Mouse (Mus musculus) stomach, embryonic 14.5 days (tissue): ENCODE measurements around the gene Otof. TPM values are rescaled to one million over a fixed set of nuclear protein-coding genes. Genes with fewer than 3 reads are reported as not detected.

Source experiments
- ATAC-seq: fragments of 200-750 bp; cut with Nextera tagmentation; 2 replicates; pipeline ENCODE4 v1.8.0; 2017; ENCODE audit warnings: low read depth, moderate TSS enrichment; ENCODE audit not compliant: insufficient number of reproducible peaks, insufficient read depth, low FRiP score
- H3K27ac ChIP-seq: fragments of 300-500 bp; sonication (generic); 2 replicates; pipeline ENCODE4 v1.5.1; 2014; ENCODE audit warnings: mild to moderate bottlenecking, low read length, moderate library complexity, mixed read lengths
- H3K27me3 ChIP-seq: fragments of 300-500 bp; sonication (generic); 2 replicates; pipeline ENCODE4 v1.6.1; 2014; ENCODE audit warnings: low read length, control low read depth, mixed read lengths; ENCODE audit not compliant: control insufficient read depth, insufficient read depth
- H3K36me3 ChIP-seq: fragments of 300-500 bp; sonication (generic); 2 replicates; pipeline ENCODE4 v1.6.1; 2014; ENCODE audit warnings: mild to moderate bottlenecking, control low read depth, low read length, moderate library complexity, mixed read lengths; ENCODE audit not compliant: control insufficient read depth, insufficient read depth
- H3K4me1 ChIP-seq: fragments of 300-500 bp; sonication (generic); 2 replicates; pipeline ENCODE4 v1.6.1; 2014; ENCODE audit warnings: low read length, control low read depth, mixed read lengths; ENCODE audit not compliant: control insufficient read depth, insufficient read depth
- H3K4me2 ChIP-seq: fragments of 300-500 bp; sonication (generic); replicated peaks from 2 replicates; pipeline ENCODE4 v1.6.1; 2014; ENCODE audit warnings: low read depth, low read length, control low read depth
- H3K4me3 ChIP-seq: fragments of 300-500 bp; sonication (generic); 2 replicates; pipeline ENCODE4 v1.5.1; 2014; ENCODE audit warnings: low read depth, low read length, control low read depth
- H3K9ac ChIP-seq: fragments of 300-500 bp; sonication (generic); replicated peaks from 2 replicates; pipeline ENCODE4 v1.6.1; 2014; ENCODE audit warnings: low read depth, mild to moderate bottlenecking, control low read depth, low read length, moderate library complexity, mixed read lengths
- H3K9me3 ChIP-seq: fragments of 300-500 bp; sonication (generic); 2 replicates; pipeline ENCODE4 v1.6.1; 2016; ENCODE audit warnings: low read depth, low read length, control low read depth; ENCODE audit not compliant: control insufficient read depth
- WGBS: fragments of 180-500 bp; shearing (Covaris S2); extraction: QIAGEN DNeasy Blood & Tissue Kit; methylation state at CpG from one replicate; pipeline ENCODE4 v1.1.7; 2014; 5-methylcytosine and 5-hydroxymethylcytosine counted together
- polyA plus RNA-seq: library from polyadenylated mRNA; unstranded; fragments of >200 nt; fragmentation: Nextera tagmentation; extraction: Ambion mirVana; gene quantifications from 2 replicates; pipeline ENCODE4 v1.2.1, GENCODE M21; 2014

Gene Otof
- polyA plus RNA-seq, 1 experiment from 2014 or later = 0.48 TPM

DNA sequence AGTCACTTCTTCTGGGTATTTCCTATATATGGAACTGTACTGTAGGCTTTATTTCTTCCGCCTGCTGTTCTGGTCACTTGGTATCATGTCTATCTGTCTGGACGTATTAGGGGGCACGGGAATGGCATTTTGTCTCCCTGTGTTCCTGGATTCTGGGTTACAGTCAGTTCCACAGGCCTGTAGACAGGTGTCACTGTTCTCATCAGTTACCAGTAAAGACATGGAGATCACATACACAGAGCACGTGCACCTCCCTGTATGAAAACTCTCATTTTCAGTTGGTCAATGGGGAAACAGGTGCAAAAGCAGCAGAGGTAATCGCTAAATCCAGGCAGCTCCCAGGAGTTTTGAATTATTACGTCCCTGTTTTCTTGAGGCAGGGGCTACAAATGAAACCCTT, 74.0 kb downstream of the Otof start:
- no peak for ATAC-seq
- Histone ChIP-seq H3K4me2 (no peak overlapping the region), H3K9me3 (no peaks in the 10 kb centered on the region), H3K27ac (no peak overlapping the region), H3K4me1 (no peaks in the 10 kb centered on the region), H3K9ac (no peak overlapping the region), H3K4me3 (no peak overlapping the region), H3K27me3 (no peaks in the 10 kb centered on the region), H3K36me3 (no peaks in the 10 kb centered on the region)
- WGBS = 77% methylated on average over 6 of the region's 6 CpGs

DNA sequence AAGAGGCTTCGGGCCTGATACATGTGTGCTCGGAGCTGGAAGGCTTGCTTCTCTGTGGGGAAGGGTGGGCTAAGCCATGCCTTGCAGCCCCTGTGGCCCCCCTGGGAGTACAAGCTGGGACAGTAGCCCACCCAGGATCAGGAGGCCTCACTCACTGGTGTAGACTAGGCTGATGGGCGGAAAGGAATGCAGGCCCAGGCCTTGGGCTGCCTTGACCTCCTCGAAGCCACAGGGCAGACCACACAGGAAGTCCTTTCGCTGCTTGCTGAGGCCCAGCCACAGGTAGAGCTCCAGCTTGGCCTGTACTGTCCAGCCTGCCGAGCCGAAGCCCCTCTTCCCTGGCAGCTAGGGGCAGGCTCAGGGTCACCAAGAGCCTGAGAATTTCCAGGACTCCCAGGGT, 78.9 kb downstream of the Otof start:
- H3K4me1 ChIP-seq = no peaks in the 10 kb centered on the region
- no peak overlapping the region for H3K9ac ChIP-seq
- no peak overlapping the region for H3K27ac ChIP-seq
- WGBS = 35% methylated on average over 7 of the region's 7 CpGs
- H3K9me3 ChIP-seq = no peaks in the 10 kb centered on the region
- H3K36me3 ChIP-seq = no peaks in the 10 kb centered on the region
- H3K4me2 ChIP-seq = no peak overlapping the region
- no peak; the same call in 1 of the 2 replicates for ATAC-seq
- H3K27me3 ChIP-seq = no peaks in the 10 kb centered on the region
- H3K4me3 ChIP-seq = no peak overlapping the region

DNA sequence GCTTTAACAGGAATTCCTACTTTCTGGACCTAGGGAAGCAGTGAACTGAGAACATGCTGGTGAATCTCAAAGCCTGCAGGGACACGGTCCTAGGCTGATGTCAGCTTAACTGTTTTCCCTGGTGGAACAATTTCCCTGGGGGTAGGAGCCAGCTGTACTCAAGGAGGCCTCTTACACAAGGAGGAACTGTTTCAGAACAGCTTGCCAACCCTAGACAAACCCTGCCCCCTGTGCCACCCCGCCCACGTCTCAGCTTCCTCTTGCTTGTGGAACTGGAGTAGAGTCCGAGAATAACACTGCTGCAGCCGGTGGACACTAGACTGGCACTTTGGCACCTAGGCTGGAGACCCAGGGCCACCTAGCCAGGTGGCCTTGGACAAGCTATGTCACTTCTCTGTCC, 92.3 kb downstream of the Otof start:
- 82% methylated on average over 5 of the region's 5 CpGs for WGBS
- H3K27me3 ChIP-seq = no peaks in the 10 kb centered on the region

DNA sequence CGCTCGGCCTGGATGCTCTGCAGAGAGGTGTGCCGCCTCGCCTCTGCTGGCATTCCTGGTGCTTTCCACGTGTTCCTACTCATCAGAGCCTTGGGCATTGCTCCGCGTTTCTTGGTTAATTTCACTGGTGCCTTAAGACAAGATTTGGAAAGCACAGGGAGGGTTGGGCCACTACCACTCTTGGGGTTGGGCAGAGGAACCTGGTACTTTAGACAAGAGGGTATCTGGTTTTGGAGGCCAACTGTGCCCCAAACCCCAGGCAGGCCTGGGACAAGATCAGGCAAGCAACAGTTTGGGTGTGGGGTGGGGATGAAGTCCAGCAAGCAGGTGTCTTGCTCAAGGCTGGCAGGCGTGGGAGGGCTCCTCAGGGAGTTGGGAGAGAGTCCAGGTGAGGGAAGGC, 94.3 kb downstream of the Otof start:
- WGBS = 76% methylated on average over 8 of the region's 8 CpGs
- Histone ChIP-seq H3K36me3 (no peaks in the 10 kb centered on the region), H3K9me3 (no peaks in the 10 kb centered on the region), H3K9ac (no peak overlapping the region), H3K27ac (no peak overlapping the region), H3K27me3 (no peaks in the 10 kb centered on the region), H3K4me3 (no peak overlapping the region), H3K4me1 (no peaks in the 10 kb centered on the region), H3K4me2 (no peak overlapping the region)
- ATAC-seq = no peak

More for the DNA sequence above, 92.3 kb downstream of the Otof start:
- Histone ChIP-seq H3K9me3 (no peaks in the 10 kb centered on the region), H3K27ac (no peak overlapping the region), H3K4me1 (no peaks in the 10 kb centered on the region), H3K36me3 (no peaks in the 10 kb centered on the region), H3K4me3 (no peak overlapping the region), H3K9ac (no peak overlapping the region), H3K4me2 (no peak overlapping the region)
- no peak for ATAC-seq

DNA sequence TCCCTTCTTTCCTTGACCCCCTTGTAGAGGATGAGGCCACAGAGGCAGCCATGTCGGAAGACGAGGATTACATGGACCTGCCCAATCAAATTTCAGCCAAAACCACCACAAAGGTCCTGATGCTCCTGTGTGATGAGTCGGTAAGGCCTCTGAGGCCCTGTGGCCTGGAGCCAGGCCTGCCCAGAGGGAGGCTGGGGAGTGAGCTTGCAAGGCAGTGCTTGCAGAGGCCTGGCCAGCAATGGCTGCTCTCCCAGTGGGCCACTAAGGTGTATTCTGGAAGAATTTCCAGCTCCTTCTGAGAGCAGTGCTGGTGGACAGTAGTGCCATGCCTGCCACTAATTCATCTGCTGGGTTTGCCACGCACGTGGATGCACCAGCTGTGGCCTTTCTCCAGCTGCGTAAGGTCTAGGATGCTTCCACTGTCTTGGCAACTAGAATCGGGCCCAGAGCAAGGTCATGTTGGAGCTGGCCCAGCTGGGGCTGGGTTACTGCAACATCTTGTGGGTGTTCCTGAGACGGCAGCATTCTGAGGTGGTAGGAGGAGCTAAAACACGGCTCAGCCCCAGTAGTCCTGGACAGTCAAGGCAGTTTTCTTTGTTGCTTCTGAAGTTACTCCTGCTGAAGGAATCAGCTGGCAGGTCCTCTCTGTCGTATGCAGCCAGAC, 103.2 kb downstream of the Otof start:
- H3K4me3 ChIP-seq = no peak overlapping the region
- no peaks in the 10 kb centered on the region for H3K36me3 ChIP-seq
- WGBS = 75% methylated on average over 10 of the region's 10 CpGs
- no peak overlapping the region for H3K4me2 ChIP-seq
- H3K4me1 ChIP-seq = no peaks in the 10 kb centered on the region
- no peak for ATAC-seq
- no peaks in the 10 kb centered on the region for H3K9me3 ChIP-seq
- H3K27me3 ChIP-seq = no peaks in the 10 kb centered on the region
- H3K27ac ChIP-seq = no peak overlapping the region
- H3K9ac ChIP-seq = no peak overlapping the region

DNA sequence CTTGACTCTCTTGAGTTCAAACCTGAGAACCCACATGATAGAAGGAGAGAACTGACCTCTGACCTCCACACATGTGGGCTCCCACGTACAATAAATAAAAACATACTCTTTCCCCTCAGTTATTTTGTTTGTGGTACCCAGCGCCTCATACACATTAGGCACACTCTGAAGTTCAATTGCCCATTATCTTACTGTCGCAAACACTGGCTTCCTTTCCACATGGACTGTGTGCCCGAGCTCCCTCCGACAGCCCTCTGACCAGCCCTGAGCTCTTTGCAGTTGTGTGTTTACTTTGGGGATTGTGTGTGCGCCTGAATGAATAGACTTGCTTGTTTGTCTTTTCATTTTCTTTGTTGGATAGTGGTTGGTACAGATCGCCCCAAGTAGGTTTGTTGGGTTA, 105.1 kb downstream of the Otof start:
- Histone ChIP-seq H3K9ac (no peak overlapping the region), H3K4me3 (no peak overlapping the region), H3K27me3 (no peaks in the 10 kb centered on the region), H3K4me1 (no peaks in the 10 kb centered on the region), H3K9me3 (no peaks in the 10 kb centered on the region), H3K4me2 (no peak overlapping the region), H3K36me3 (no peaks in the 10 kb centered on the region), H3K27ac (no peak overlapping the region)
- ATAC-seq = no peak
- 66% methylated on average over 7 of the region's 7 CpGs for WGBS

DNA sequence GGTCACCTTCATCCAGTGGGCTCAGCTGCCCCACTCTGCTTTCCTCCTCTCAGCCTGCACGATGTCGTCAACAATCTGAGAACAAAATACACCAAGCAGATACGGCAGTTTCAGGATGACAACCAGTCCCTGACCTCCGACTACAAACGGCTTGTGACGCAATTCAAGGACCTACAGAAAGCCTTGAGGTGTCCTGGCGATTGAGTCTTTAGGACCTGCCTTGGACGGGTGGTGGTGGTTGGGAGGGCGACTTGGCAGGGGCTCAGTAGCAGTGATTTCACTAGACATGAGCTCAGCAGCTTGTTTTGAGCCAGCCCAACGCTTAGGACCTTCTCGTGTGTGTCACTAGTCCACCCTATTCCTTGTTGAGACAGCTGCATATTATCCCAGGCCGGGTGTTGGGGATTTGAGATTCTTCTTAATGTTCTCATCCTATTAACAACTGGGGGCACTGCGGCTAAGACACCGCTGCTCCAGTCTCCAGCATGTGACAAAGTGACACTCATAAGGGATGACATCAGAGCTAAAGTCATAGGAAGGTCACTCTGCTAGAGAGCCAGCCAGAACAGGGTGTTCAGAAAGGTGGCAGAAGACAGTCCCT, 106.1 kb downstream of the Otof start:
- Histone ChIP-seq H3K27me3 (no peaks in the 10 kb centered on the region), H3K27ac (no peak overlapping the region), H3K4me2 (no peak overlapping the region), H3K9me3 (no peaks in the 10 kb centered on the region), H3K36me3 (no peaks in the 10 kb centered on the region), H3K9ac (no peak overlapping the region), H3K4me1 (no peaks in the 10 kb centered on the region), H3K4me3 (no peak overlapping the region)
- no peak for ATAC-seq
- WGBS = 81% methylated on average over 14 of the region's 14 CpGs

DNA sequence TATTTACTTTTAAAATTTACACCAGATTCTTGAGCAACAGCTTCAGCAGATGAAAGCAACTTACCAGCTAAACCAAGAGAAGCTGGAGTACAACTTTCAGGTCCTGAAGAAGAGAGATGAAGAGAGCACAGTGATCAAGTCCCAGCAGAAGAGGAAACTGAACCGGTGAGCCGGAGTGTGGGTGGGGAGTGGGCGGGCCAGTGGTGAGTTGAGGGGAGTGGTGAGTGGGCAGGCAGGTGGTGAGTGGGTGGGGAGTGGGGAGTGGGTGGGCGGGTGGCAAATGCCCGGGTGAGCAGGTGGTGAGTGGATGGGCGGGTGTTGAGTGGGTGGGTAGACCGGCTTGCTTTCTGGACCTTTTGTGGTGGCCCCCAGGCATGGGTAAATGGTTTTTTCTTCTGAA, 106.6 kb downstream of the Otof start:
- Histone ChIP-seq H3K27me3 (no peaks in the 10 kb centered on the region), H3K4me2 (no peak overlapping the region), H3K4me3 (no peak overlapping the region), H3K4me1 (no peaks in the 10 kb centered on the region), H3K9ac (no peak overlapping the region), H3K36me3 (no peaks in the 10 kb centered on the region), H3K27ac (no peak overlapping the region), H3K9me3 (no peaks in the 10 kb centered on the region)
- no peak for ATAC-seq
- WGBS = 82% methylated on average over 7 of the region's 7 CpGs

DNA sequence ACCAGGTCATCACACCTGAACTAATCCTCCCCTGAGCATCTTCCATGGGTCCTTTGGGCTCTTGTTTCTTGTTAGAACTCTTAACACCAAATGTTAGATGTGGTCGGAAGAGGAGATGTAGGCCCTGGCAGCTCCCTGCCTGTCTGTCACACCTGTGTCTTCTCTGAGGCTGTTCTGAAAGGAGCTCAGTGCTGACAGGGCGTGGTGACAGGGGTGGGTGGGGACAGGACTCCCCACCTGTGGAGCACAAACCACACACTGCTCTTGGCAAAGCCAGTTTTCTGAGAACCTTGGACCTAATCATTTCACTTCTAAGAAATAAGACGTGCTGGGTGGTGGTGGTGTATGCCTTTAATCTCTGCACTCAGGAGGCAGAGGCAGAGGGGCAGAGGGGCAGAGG, 108.1 kb downstream of the Otof start:
- H3K9me3 ChIP-seq = no peaks in the 10 kb centered on the region
- no peaks in the 10 kb centered on the region for H3K27me3 ChIP-seq
- no peak overlapping the region for H3K9ac ChIP-seq
- no peaks in the 10 kb centered on the region for H3K4me1 ChIP-seq
- H3K4me3 ChIP-seq = no peak overlapping the region
- ATAC-seq = no peak
- H3K4me2 ChIP-seq = no peak overlapping the region
- no peaks in the 10 kb centered on the region for H3K36me3 ChIP-seq
- 60% methylated on average over 3 of the region's 3 CpGs for WGBS
- no peak overlapping the region for H3K27ac ChIP-seq
